Mouse (Mus musculus): Measurements from ENCODE around the gene Rab31.

Rab31 gene

DNA sequence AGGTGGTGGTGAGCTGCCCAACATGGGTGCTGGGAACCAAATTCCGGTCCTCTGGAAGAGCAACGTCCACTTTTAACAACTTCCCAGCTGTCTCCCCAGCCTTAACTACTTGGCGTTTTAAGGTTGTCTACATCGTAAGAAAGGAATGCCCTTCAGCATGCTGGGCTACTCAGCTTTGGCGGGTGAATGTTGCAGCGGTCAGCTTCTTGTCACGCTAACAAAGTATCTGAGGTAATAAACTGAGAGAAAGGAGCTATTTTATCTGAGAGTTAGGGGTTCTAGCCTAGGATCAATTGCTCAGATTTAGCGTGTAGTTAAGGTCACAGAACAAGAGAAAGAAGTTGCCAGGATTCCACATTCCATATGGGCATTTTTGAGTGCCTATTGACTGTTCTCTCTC lies 71.2 kb downstream of the Rab31 start:
- DNase-seq (ENCODE audit: low spot score): no peak

DNA sequence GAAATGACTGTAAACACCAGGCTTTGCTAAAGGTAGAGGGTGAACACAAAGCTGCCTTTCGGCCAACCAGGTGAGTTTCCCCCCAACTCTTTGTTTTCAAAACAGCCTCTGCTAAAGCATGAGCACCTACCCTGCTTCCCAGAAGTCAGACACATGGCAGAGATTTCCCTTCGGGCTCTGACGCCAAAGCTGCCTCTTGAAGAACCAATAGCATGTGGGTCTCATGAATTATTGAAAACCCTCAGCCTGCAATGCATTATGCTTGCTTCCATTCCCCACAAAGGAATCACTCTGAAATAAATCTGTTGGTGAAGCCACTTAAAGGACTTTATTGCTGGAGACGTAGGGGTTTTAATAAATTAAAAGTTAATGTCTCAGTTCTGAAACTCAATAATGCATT lies 72.5 kb downstream of the Rab31 start:
- DNase-seq (ENCODE audit: low spot score): no peak

DNA sequence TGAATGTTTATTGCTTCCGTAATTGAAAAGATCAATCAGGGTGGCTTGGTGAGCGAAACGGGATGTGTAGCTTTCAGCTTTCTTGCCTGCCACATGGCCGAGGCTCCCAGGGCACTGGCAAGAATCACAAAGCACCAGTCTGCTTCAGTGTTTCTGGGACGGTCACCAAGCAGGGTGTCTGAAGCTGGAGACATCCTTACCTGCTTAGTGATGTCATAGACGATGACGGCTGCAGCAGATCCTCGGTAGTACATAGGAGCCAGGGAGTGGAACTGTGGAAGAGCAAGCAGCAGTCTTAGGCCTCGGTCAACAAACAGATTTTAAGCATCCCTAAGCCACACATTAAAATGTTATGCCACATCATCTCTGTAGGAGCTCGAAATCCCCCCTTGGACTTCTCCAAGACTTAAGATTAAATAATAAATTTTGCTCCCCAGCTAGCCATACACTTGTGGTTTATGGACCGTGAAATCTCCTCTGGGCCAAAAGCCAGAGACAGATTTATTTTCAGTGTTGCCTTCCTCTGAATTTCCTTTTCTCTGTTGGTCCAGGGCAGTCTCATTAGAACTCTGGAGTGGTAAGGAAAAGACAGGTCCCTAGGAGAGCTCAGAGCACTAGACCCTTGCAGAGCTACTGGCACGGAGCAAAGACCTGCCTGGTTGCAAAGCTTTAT lies 74.6 kb downstream of the Rab31 start:
- DNase-seq (ENCODE audit: low spot score): no peak

DNA sequence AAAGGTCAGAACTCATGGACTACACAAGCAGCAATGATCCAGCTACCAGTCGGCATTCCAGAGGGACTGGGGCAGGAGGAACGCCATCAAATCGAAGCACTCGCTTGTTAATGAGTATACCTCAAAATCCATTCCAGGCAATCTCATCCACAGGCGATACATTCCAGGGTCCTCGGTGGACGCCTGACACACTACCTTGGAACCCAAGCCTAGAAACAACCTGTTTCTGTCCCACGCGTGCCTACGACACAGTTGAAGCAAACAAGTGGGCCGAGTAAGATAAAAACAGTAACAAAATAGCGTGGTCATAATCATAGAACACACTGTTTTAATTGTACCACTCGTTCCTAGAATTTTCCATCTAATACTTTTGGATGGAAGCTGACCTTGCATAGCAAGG lies 75.6 kb downstream of the Rab31 start:
- DNase-seq (ENCODE audit: low spot score): no peak

DNA sequence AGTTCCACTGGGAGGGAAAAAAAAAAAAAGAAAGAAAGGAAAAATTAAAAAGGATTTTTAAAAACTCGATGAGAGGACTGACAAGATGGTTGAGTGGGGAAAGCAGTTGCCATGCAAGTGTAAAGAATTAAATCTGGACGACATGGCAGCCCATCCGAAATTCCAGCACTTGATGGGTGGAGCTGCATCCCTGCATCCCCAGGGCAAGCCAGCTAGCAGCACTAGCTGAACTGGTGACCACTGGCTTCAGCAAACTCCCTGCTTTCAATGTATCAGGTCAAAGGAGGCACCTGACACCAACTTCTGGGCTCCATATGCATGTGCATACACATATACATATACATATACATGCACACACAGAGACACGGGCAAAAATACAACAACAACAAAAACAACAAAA lies 80.3 kb downstream of the Rab31 start:
- no peak for DNase-seq (ENCODE audit: low spot score)

DNA sequence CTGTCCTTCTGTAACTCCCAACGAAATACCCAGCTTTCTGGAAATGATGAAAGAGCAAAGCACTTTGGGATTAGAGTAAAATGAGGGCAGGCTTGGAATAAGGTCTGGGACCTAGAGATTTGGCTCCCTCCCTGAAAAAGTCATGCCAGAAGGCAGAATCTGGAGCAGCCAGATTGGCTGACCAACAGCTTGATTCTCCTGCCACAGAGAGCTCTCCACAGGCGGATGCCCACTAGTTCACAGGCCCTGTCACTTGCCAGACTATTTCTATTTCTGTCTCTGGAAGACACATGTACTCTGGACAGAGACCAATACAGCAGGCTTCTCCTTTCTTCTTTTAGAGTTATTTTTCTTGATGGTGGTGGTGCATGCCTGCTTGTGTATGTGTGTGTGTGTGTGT lies 88.8 kb downstream of the Rab31 start:
- no peak for DNase-seq (ENCODE audit: low spot score)

DNA sequence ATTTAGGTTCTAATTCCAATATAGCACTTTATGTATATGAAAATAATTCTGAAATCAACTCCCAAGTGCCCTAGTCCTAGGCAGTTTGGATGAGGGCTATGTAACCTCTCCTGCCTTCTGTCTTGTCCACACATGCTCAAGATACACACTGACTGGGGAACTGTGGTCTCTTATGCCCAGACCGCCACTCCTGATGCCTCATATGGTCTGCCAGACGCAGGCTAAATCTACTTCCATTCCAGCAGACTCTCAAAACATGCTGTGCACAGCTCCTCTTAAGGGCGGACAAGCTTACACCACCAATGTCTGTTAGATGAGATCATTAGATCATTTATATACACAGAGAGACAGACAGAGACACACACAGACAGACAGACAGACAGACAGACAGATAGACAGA lies 89.2 kb downstream of the Rab31 start:
- no peak for DNase-seq (ENCODE audit: low spot score)

DNA sequence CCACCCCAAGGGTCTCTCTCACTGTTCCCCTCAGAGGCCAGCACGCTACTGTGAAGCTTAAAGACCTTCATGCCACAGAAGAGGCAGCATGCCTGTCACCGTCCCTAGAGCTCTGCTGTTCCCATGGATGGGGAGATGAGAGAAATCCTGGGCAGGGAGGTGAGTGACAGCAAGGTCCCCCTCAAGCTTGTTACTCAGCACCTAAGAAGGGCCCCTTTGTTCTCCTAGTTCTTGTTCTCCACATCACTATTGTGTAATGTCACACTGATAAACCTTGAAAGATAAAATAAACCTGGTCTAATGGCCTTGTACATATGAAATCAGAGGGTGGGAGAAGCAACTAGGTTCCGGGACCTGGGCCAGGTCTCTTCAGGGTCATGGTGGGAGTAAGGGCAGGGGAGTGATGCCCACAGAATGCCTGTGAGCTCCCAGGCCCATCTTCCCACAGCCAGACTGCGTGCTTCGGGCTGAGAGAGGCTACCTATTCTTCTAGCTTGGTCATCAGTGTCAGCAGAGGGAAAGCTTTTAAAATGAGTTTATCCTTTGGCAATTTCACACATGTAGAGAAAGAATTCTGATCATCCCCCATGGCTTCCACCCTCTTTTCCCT lies 90.4 kb downstream of the Rab31 start:
- no peak for DNase-seq (ENCODE audit: low spot score)

DNA sequence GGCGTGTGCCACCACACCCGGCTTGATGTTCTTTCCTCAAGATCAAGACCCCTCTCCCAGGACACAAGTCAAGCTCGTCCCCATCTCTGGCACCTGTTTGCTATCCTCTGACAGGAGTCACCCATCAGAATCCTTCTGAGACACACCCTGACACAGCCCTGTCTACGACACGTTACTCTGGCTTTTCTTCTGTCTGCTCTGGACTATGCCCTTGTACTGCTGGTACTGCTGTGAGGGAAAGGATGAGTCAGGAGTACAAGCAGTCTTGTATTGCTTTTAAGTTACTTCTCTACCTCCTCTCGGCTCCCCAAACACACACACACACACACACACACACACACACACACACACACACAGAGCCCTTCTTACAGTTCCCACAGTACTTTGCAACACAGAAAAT lies 91.0 kb downstream of the Rab31 start:
- no peak for DNase-seq (ENCODE audit: low spot score)

DNA sequence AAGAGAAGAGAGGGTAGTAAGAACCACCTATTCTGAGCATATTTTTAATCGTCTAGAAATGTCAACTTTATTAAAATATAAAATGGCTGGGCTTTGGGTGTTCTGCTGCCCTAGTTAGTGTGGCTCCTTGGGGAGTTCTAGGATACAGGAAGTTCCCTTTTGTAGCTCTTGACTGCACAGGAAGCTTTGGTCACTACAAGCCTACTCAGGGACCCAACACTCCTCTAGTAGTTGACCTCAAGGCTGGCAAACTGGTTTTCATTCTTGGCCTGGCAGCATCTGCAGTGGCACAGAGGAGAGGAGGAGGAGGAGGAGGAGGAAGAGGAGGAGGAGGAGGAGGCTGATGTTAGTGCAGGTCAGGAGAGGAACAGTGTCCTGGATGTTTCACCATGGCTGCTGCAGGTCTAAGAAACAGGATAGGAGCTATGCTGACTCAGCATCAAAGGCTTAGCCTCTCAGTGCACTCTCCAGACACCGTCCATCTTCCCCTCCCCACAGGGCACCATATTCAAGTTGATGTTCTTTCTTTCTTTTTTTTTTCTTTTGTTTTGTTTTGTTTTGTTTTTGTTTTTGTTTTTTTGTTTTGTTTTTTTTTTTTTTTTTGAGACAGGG lies 91.6 kb downstream of the Rab31 start:
- DNase-seq (ENCODE audit: low spot score): no peak

DNA sequence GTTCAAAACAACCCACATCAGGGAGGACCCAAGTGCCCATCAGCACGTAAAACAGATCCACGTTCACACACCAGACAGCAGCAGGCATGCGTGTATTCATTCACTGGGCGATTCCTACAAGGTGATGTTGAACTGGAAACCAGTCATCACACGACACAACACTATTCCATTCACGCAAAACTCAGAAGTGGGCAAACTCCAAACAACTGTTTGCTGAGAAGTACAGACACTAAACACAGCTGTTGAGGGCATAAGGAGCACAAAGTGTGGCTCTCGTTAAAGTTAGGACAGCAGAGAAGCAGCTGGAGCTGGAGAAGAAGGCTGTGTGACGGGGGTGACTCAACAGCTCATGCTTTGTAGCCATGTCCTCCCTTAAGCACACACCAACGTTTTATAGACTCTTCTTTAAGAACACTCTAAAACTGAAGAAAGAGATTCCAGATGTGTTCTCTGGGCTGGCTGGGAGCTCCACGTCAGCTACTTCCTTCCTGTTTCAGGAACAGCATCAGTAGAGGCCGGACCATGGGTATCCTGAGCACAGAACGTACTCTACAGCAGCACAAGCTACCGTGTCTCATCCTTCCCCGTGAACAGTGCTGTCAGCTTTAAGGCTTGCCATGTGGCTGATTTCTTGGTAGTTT lies 92.6 kb downstream of the Rab31 start:
- DNase-seq (ENCODE audit: low spot score): no peak

DNA sequence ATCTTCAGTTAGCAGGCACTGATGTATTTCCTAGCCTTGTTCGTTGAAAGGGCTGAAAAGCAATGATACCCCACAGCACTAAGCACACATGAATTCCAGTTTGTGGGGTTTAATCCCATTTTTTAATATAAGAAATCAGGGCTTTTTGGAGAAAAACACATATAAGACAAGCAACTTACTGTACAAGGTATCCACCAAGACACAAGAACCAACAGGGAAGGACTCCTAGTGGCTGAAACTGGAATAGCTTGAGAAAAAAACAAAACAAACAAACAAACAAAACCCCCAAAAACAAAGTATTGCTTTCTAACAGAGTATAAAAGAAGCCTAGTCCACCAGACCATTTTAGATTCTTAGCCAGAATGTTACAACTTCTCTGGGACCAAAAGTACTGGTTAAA lies 94.8 kb downstream of the Rab31 start:
- no peak for DNase-seq (ENCODE audit: low spot score)

DNA sequence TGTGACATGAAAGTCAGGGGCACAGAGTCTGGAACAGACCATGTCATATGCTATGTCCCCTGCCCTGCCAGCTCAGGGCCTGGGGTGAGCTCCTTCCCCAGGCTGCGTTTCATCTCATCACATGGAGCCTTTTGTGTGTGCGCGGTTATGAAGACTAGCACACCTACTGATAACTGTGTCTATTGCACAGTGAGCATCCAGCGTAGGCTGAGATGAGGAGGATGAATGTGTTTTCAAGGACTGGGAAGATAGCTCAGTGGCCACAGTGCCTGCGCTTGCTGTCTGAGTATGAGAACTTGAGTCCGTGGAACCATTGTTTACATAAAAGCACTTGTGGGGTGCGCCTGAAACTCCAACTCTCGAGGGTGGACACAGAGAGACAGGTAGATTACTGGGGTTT lies 96.0 kb downstream of the Rab31 start:
- no peak for DNase-seq (ENCODE audit: low spot score)

DNA sequence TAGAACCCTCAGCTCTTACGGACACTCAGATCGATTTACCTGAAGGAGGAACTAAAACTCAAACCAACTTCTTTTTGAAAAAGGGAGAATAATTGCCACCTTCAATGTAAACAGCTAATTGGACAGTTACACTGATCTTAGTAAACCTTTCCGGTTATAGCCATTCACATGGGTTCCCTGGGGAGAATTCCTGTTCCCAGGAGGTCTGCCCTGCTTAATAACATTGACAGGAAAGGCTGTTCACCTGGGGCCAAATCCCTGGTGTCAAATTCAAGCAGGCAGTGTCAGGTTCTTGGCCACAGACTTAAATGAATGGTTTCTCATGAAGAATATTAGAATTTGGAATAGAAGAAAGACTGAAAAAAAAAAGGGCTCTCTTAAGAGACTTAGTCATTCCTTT lies 96.6 kb downstream of the Rab31 start:
- no peak for DNase-seq (ENCODE audit: low spot score)

DNA sequence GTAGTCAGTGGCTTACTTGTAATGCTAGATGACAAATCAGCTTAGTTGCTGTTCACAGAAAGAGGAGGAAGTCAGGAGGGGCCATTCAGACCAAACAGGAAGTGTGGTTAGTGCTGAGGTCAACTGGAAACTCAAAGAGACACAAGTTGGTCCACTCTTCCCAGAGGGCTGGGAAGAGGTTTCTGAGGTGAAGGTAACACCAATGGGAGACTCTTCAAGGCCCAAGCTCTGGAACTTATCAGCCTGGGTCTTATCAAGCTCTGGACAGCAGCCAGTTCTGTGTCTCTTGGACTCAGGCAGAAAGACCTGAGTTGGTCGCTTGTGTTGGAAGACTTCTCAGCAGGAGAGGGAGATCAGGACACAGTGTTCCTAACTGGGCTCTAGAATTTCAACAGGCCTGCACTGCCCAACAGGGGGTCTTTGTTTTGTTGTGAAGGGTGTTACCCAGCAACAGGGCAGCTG lies 97.8 kb downstream of the Rab31 start:
- no peak for DNase-seq (ENCODE audit: low spot score)

DNA sequence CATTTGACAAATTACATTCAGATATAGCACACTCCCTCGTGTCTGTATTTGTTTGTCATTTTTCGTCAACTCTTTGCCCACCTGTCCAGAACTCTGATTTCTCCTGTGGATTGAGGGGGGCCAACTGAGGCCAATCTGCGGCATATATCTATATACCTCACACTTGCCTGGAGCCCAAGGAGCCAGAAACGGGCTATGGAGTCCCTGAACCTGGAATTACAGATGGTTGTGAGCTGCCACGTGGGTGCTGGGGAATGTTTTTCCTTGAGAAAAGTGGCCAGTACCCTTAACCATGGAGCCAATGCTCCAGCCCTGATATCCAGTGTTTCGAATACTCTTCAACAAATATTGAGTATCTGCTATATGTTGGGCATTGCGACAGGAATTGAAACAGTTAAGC lies 99.6 kb downstream of the Rab31 start:
- DNase-seq (ENCODE audit: low spot score): no peak

DNA sequence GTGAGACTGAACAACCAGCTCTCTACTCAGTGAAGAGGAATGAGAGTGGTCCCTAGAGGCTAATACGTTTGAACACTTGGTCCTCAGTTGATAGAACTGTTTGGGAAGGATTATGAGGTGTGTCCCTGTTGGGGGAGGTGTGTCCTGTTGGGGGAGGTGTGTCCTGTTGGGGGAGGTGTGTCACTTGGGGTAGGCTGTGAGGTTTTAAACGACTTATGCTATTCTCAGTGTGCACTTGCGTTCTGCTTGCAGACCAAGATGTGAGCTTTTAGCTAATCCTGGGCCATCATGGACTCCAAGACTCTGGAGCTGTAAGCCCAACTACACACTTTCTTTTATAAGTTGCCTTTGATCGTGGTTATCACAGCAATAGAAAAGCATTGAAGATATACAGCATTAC lies 103.5 kb downstream of the Rab31 start:
- no peak for DNase-seq (ENCODE audit: low spot score)

DNA sequence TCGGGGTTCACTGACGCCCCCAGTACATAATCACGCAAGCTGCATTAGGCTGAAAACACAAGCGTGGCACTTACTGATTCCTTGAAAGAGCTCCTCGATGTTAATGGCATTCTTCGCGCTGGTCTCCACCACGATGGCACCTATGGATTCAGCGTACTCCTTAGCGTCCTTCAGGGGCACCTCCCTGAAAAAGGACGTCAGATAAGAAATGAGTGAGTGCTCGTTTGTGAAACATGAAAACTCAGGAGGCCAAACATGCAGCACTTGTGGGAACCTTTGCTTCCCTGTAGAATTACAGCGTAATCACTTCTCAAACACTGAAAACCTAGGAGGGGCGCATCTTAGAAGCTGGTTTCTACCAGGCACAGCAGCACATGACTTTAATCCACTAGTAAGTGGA lies 104.8 kb downstream of the Rab31 start:
- no peak for DNase-seq (ENCODE audit: low spot score)

DNA sequence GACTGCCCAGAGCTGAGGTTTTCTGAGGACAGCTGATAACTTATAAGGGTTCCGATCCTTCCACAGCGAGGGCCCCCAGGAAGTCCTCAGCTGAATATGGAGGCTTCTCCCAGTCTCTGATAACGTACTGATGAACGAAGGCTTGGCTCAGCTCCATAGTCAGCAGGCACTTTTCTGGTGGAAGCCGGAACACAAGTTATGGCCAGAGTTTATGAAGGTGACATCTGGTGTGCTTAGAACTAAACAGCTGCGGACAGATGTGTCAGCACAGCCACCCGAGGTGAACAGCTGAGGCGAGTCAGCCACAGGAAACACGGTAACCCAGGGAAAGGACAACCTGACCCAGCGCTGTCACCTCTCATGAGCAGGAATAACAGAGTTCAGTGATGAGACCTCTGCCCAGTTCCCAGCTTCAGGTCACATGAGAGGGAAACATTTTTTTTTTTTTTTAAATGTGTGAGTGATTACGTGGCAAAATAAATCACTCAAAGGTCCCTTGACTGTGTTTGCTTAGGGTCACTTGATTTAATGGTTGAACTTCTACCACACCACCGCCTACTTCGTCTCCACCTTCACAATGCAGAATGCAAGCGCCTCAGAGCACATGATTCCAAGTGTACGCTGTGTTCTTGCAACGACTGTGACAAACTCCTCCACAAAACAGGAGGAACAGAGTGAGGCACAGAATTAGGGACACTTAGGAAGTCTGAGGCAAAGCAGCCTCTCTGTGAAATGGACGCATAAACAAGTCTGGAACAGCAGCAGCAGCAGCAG lies 106.0 kb downstream of the Rab31 start:
- DNase-seq (ENCODE audit: low spot score): no peak

DNA sequence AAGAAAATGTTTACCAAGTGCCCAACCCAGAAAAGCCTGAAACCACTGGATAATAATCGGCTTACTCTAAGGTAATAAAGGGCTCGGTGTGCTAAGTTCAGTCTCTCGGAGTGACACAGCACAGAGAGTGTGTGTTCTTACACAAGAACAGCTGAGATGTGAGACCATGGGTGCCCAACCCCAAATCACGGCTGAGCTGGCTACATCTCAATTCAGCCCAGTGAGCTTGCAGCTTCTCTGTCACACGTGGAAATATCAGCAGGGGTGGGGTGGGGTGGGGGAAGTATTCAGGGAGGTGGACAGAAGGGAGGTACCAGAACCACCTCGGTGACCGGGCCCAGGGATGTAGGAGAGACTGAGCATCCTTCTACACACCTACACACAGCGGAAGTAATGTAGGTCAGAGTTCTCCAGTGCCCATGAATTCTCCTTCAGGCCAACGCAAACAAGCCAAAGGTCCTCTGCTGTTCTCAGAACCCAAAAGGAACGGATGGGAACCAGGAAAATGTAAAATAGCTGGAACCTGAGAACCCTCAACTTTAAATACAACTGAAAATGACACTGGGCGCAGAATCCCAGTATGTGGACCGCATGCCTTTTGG lies 106.7 kb downstream of the Rab31 start:
- no peak for DNase-seq (ENCODE audit: low spot score)

DNA sequence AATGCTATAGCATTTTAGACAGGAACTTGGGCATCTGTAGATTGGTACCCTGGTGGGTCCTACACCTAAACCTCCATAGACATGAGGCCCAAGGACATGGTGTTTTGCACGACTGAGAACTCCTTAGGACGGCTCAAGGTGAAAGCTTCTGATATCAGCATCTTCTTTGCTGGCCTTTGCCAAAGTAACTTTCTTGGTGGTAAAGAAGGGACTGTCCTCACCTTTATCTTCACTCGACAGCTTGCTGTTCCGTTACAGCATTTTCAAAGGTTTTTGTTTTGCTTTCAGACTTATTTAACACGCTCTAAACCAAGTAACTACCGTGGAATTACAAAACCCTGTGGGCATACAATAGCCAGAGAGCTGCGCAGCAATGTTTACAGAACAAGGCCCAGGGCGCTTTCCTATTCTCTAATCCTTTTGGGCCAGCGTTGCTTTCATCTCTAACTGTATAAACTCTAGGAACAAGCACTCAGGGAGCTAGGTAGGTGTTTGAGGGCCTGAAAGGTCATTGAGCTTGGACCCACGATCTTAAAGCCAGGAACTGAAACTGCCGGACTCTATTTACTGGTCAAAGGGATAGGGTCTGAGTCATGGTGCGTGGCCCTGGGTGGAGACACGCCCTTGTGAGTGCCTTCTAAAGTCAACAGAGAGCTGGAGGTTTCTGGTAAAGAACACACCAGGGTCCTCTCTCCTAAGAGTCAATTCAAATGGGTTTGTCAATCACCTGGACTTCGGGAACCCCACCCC lies 109.0 kb downstream of the Rab31 start:
- no peak for DNase-seq (ENCODE audit: low spot score)
